Comparison of ENCODE assay signal across 8 mouse cellular contexts in the genomic region with DNA sequence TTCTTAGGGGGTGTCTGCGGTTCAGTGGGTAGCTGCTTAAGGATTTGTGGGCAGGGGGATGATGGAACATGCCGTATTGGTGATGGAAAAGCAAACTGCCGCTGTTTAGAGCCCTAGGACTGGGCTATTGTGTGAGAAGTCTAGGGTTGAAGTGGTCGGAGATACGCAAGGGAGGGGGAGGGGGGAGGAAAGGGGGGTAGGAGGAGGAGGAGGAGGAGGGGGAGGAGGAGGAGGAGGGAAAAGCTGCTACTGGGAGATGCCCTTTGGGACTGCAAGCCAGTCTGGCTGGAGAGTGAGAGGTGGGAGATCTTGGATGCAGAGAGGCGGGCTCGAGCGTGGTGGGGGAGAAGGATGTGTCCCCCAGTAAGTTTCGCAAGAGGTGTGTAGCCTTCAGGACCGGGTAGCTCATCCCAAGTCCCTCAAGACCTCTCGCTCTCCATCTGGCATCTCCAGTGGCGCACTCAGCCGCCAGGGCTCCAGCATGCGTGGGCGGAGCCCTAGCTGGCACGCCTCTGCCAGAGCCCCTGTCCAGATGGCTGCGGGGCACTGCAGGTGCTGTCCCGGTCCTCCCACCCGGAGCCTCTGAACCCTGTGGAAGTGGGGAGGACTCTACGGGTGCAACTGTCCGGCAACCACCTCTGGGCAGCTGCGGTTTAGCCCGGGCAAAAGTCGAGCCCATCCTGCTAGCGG. TPM values are rescaled to one million over a fixed set of nuclear protein-coding genes. Genes with fewer than 3 reads are reported as not detected.
DNase-seq lines count a peak whose midpoint lies in the region; ATAC-seq lines count a peak whose summit lies in the region.

No protein-coding gene starts in this region.

- intact Hi-C loops in left cerebral cortex, postnatal 25 days (cut with DNase I): loop anchor here (1.0 kb wide), 1 partner anchor 43 kb away; no protein-coding TSS in a partner anchor

- no peaks in the 10 kb centered on the region for H3K36me3 ChIP-seq in hindbrain, embryonic 16.5 days (ENCODE audit: control insufficient read depth, insufficient read depth, low read length)
- H3K36me3 ChIP-seq in midbrain, embryonic 11.5 days (ENCODE audit: control insufficient read depth, insufficient read depth, low read length): no peaks in the 10 kb centered on the region
- H3K36me3 ChIP-seq in stomach, embryonic 14.5 days (ENCODE audit: control insufficient read depth, insufficient read depth, low read length): no peaks in the 10 kb centered on the region

- peak overlapping the region; percentile 67 for H3K9ac ChIP-seq in hindbrain, embryonic 16.5 days (ENCODE audit: low read depth, low read length)
- peak overlapping the region; percentile 88 for H3K9ac ChIP-seq in midbrain, embryonic 11.5 days (ENCODE audit: low read length)
- H3K9ac ChIP-seq in stomach, embryonic 14.5 days (replicated peaks; ENCODE audit: low read depth, low read length): 0 out of 2 replicates have a peak overlapping the region, but pooled peaks have one; percentile 21

- no peaks in the 10 kb centered on the region for H3K27me3 ChIP-seq in hindbrain, embryonic 16.5 days (replicated peaks; ENCODE audit: control insufficient read depth, insufficient read depth, low read length)
- H3K27me3 ChIP-seq in midbrain, embryonic 11.5 days (ENCODE audit: control insufficient read depth, insufficient read depth, low read length): no peaks in the 10 kb centered on the region
- no peaks in the 10 kb centered on the region for H3K27me3 ChIP-seq in stomach, embryonic 14.5 days (ENCODE audit: control insufficient read depth, insufficient read depth, low read length)

- peak; percentile 53 for ATAC-seq in hindbrain, embryonic 16.5 days
- peak; percentile 64 for ATAC-seq in midbrain, embryonic 11.5 days (ENCODE audit: low FRiP score)
- ATAC-seq in stomach, embryonic 14.5 days (ENCODE audit: insufficient number of reproducible peaks, insufficient read depth, low FRiP score, low read depth): 0 out of 2 replicates have a peak, but pooled peaks have one; percentile 4

- H3K9me3 ChIP-seq in hindbrain, embryonic 16.5 days (ENCODE audit: control insufficient read depth, low read length): no peaks in the 10 kb centered on the region
- H3K9me3 ChIP-seq in midbrain, embryonic 11.5 days (ENCODE audit: control insufficient read depth, low read length): no peaks in the 10 kb centered on the region
- H3K9me3 ChIP-seq in stomach, embryonic 14.5 days (ENCODE audit: control insufficient read depth, low read depth, low read length): no peaks in the 10 kb centered on the region

- WGBS in hindbrain, embryonic 16.5 days: under 1% methylated on average over 24 of the region's 25 CpGs
- WGBS in midbrain, embryonic 11.5 days: under 1% methylated on average over 25 of the region's 25 CpGs
- WGBS in stomach, embryonic 14.5 days: under 1% methylated on average over 25 of the region's 25 CpGs

- peaks cover 18% of the 10 kb centered on the region for H3K4me1 ChIP-seq in hindbrain, embryonic 16.5 days (ENCODE audit: control insufficient read depth, insufficient read depth, low read depth, low read length)
- H3K4me1 ChIP-seq in midbrain, embryonic 11.5 days (ENCODE audit: control insufficient read depth, insufficient read depth, low read length): peaks cover 29% of the 10 kb centered on the region
- peaks cover 17% of the 10 kb centered on the region for H3K4me1 ChIP-seq in stomach, embryonic 14.5 days (ENCODE audit: control insufficient read depth, insufficient read depth, low read length)

- peak overlapping the region; percentile 91 for H3K27ac ChIP-seq in hindbrain, embryonic 16.5 days (ENCODE audit: low read depth, low read length)
- peak overlapping the region; percentile 97 for H3K27ac ChIP-seq in midbrain, embryonic 11.5 days (ENCODE audit: low read depth, low read length)
- no peak overlapping the region; the same call in 1 of the 2 replicates for H3K27ac ChIP-seq in stomach, embryonic 14.5 days (ENCODE audit: low read length)

- peak overlapping the region; percentile 74 for H3K4me3 ChIP-seq in hindbrain, embryonic 16.5 days (ENCODE audit: low read length)
- peak overlapping the region; percentile 69 for H3K4me3 ChIP-seq in midbrain, embryonic 11.5 days (ENCODE audit: low read depth, low read length)
- peak overlapping the region; percentile 34 for H3K4me3 ChIP-seq in stomach, embryonic 14.5 days (ENCODE audit: low read depth, low read length)

- DNase-seq in adrenal gland, adult 18-20 months (ENCODE audit: low spot score in 2 of 2): peak; percentile 50 to 53
- DNase-seq in cerebellum, adult 9-11 months: peak; percentile 80
- peak; percentile 58 to 72 for DNase-seq in frontal cortex, adult 2 months (ENCODE audit: extremely low spot score in 1 of 2, low spot score in 1 of 2)
- DNase-seq in left cerebral cortex, postnatal 25 days (ENCODE audit: low spot score in 2 of 2): peak; percentile 70 to 79
- peak; percentile 97 for DNase-seq in midbrain, embryonic 11.5 days (ENCODE audit: low spot score, missing footprints)
- DNase-seq in urinary bladder, postnatal 14 days (ENCODE audit: low spot score): no peak

- H3K4me2 ChIP-seq in hindbrain, embryonic 16.5 days (ENCODE audit: low read length): peak overlapping the region; percentile 82
- peak overlapping the region; percentile 66 for H3K4me2 ChIP-seq in midbrain, embryonic 11.5 days
- H3K4me2 ChIP-seq in stomach, embryonic 14.5 days (replicated peaks; ENCODE audit: low read depth, low read length): peak overlapping the region; percentile 65

RNA-seq across cellular contexts. Expression of a gene that starts 18.2 kb away (rescaled TPM):
- total RNA-seq in adrenal gland, adult 18-20 months (2021): 10 to 100 TPM in 1 of 2 experiments, 1 to 10 TPM in 1; 9.0 to 17.9 TPM
- polyA plus RNA-seq in frontal cortex, adult 2 months (2012; rRNA removed): 51.7 and 53.6 TPM in 2 replicates
- 15.0 TPM in 2 replicates for polyA plus RNA-seq in hindbrain, embryonic 16.5 days (2015; fragmentation: Nextera tagmentation; extraction: Ambion mirVana)
- total RNA-seq in left cerebral cortex, postnatal 25 days (2021): 10 to 100 TPM; 72.2 to 84.2 TPM
- polyA plus RNA-seq in midbrain, embryonic 11.5 days (2014; fragmentation: Nextera tagmentation; extraction: Ambion mirVana): 15.7 and 17.0 TPM in 2 replicates
- polyA plus RNA-seq in stomach, embryonic 14.5 days (2014; fragmentation: Nextera tagmentation; extraction: Ambion mirVana): 19.8 and 21.7 TPM in 2 replicates

RNA-seq across cellular contexts. Expression of a gene that starts 51.2 kb away (rescaled TPM):
- 100 to 1,000 TPM in 1 of 2 experiments, 10 to 100 TPM in 1; 95.7 to 103 TPM for total RNA-seq in adrenal gland, adult 18-20 months (2021)
- 26.3 and 27.2 TPM in 2 replicates for polyA plus RNA-seq in frontal cortex, adult 2 months (2012; rRNA removed)
- polyA plus RNA-seq in hindbrain, embryonic 16.5 days (2015; fragmentation: Nextera tagmentation; extraction: Ambion mirVana): 22.2 and 29.1 TPM in 2 replicates
- 10 to 100 TPM; 43.4 to 45.7 TPM for total RNA-seq in left cerebral cortex, postnatal 25 days (2021)
- 49.5 and 53.0 TPM in 2 replicates for polyA plus RNA-seq in midbrain, embryonic 11.5 days (2014; fragmentation: Nextera tagmentation; extraction: Ambion mirVana)
- polyA plus RNA-seq in stomach, embryonic 14.5 days (2014; fragmentation: Nextera tagmentation; extraction: Ambion mirVana): 43.2 and 45.4 TPM in 2 replicates

Comparison
In these comparisons a context has a peak if more than half of its experiments do, and no peak if none do; other contexts are left out.
1. ATAC-seq: peak in every context shown above with its lines; median percentile 64 in midbrain, embryonic 11.5 days; 53 in hindbrain, embryonic 16.5 days; 4 in stomach, embryonic 14.5 days.
2. H3K9ac ChIP-seq: peak in every context shown above with its lines; median percentile 88 in midbrain, embryonic 11.5 days; 67 in hindbrain, embryonic 16.5 days; 21 in stomach, embryonic 14.5 days.